Mouse (Mus musculus): ENCODE data around the gene Iffo2.

Gene Iffo2

DNA sequence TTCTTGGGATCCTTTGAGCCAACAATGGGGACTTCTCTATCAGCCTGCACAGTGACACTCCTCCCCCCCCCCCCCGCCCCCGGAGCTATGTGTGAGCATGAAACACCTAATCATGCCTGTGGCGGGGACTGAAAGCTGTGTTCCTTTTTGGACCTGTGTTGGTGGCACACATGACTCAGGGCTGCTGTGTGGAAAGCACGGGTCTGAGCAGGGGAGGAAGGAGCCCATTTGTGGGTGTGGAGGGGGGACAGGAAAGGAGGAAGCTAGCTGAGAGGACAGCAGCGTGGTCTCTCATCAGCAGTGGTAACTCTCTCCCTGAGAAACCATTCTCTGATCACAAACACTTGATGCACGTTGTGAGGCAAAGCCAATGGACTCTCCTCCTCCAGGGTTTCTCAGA lies 110.4 kb downstream of the Iffo2 start:
- DNase-seq (ENCODE audit: low spot score): no peak

DNA sequence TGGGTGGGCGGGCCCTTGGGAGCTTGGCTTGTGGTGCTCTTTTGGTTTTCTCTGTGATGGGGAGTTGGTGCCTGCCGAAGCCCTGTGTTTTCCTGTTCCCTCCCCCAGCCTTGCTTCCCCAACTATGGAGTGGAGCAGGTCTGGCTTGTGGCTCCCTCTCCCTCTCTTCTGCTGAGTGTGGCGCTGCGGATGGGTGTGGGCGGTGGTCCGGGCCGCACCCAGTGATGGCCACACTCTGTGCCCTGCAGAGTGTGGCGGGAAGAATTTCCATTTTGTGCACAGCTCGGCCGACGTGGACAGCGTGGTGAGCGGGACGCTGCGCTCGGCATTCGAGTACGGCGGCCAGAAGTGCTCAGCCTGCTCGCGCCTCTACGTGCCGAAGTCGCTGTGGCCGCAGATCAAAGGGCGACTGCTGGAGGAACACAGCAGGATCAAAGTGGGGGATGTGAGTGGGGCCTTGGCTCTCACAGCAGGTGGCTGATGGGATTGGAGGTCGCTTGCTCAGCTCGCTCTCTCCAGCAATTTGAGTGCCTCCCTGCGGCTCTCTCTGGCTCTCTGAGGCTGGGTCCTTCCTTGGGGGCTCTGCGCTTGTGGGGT lies 111.6 kb downstream of the Iffo2 start:
- DNase-seq (ENCODE audit: low spot score): peak; percentile 77

DNA sequence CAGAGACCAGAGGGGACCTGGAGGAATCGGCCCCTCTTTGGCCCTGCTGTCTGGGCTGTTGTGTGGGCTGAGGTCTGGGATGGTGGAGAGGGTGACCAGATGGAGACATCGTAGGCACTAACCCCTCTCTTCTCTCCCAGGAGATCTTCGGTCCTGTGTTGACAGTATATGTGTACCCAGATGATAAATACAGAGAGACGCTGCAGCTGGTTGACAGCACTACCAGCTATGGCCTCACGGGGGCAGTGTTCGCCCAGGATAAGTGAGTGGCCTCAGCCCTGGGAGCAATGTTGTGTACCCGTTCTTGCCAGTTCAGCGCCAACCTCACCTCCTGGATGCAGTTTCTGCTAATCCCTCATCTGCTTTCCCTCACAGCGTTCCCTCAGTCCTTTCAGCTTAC lies 113.6 kb downstream of the Iffo2 start:
- DNase-seq (ENCODE audit: low spot score): peak; percentile 90

DNA sequence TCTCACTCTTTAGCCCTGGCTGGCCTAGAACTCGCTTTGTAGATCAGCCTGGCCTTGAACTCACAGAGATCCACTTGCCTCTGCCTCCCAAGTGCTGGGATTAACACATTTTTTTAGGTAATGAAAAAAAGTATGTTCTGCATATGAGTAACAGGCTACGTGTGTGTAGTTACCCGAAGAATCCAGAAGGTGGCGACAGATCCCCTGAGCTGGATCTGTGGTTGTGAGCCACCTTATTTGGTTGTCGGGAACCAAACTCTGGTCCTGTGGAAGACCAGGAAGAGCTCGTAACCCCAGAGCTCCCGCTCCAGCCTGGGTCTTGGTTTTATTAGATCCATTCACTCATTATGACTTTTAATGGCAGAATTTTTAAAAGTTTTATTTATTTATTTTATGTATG lies 116.6 kb downstream of the Iffo2 start:
- peak; percentile 36 for DNase-seq (ENCODE audit: low spot score)

DNA sequence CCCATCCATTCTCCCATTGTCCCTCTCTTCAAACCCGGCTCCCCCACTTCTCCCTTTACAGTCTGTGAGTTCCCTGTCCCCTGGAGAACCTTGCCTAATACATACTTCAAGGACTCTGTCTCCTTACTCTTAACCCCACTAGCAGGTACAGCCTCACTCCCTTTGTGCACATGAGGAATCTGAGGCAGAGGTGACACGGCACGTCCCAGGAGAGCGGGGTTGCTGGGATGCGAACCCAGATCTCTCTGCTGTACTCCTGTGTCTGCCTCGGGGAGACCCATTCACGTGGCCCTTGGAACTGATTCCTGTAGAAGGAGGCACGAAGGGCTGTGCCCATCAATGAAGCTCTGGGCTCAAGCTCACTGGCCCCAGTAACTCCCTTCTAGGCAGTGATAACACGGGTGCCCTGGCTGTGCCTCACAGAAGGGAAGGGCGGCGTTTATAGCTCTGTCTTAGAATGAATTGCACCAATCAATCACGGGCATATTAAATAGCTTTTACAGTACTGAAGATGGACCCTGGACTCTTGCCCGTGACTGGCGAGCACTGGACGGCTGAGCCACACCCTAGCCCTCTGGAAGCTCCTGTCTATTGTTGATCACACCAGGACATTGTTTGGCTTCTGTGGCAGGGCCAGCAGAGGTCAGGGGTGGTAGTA lies 119.9 kb downstream of the Iffo2 start:
- DNase-seq (ENCODE audit: low spot score): no peak

DNA sequence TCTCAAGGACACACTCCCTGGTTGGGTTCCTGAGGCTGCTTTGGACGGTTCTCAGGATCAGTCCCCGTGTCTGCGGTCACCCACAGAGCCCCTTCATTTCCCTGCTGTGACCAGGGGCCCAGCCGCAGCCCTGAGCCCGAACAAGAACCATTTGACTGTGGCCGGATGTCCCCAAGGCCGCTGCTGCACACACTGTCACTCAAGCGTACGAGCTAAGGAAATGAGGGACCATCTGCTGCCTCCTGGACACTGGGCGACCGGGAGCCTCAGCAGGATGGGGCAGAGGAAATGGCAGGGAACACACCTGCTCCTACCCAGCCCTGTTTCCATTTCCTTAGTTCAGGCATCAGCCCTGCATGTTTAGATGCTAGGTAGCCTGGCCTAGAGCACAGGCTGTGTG lies 120.6 kb downstream of the Iffo2 start:
- no peak for DNase-seq (ENCODE audit: low spot score)

DNA sequence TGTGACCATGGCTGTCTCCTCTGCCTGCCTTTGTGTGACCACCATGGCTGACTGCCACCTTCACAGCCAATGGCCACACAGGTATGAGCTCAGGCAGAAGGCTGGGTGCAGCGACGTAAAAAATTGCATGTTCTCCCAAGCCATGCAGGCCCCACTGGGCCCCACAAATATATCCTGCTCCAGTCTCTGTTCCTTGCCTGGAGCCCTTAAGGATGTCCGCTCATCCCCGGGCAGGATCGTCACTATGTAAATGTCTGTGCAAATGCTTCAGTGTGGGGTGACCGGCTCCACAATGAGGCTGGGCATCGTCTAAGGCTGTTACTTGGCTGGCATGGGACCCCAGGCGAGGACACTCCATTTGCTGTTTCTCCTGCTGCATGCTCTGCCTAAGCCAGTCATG lies 122.9 kb downstream of the Iffo2 start, which contains the start of gene Tas1r2:
Gene Tas1r2 (plus strand): TSS at position 301 of the 400 bp plus-strand sequence.
- DNase-seq (ENCODE audit: low spot score): no peak

DNA sequence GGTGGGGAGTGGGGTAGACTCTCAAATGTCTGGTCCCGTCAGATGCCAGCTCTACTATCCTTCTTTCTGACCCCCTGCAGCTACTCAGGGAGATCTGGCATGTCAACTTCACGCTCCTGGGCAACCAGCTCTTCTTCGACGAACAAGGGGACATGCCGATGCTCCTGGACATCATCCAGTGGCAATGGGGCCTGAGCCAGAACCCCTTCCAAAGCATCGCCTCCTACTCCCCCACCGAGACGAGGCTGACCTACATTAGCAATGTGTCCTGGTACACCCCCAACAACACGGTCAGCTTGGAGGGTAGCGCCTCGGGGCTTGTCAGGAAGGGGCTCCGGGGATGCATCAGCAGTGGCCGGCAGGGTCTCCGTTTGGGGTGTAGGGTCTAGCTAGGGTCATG lies 131.5 kb downstream of the Iffo2 start:
- DNase-seq (ENCODE audit: low spot score): no peak

DNA sequence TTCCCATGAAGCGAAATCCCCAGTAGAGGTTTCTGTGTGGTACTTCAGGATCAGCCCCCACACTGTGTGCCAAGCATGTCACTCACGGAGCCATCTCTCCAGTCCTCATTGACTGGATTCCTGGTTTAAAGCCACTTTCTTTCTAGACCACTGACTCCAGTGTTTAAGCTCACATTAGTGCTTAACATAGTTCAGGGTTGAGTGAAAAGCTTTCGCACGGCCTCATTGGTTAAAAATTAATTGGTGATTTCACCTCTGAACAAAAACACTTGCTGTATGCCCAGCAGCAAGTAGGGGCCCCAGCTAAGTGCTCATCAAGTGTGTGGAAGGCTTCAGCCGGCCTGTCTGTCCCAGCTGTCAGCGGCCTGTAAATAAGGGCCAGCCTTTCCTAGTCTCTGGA lies 137.3 kb downstream of the Iffo2 start:
- no peak for DNase-seq (ENCODE audit: low spot score)

DNA sequence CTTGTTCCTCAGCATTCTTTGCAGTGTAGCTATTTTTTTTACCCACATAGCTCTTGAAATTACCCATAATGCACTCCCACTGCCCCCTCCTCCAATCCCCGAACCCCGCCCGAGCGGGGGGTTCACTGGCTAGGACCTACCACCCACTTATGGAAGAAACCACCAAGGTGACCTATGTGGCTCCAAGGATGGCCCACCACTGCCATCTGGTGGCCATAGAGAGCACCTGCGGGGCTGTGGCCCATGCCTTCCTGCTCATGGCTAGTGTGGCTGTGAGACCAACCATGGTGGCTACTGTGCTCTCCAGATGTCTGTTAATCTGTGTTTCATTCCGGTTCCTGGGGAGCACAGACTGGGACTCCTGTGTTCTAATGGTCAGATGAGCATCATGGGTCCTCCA lies 139.5 kb downstream of the Iffo2 start:
- peak; percentile 87 for DNase-seq (ENCODE audit: low spot score)

Measured in embryo, embryonic 10 days (tissue).